Mouse (Mus musculus) C2C12 (cell line): ENCODE measurements around the gene Pfn2. TPM values are rescaled to one million over a fixed set of nuclear protein-coding genes. Genes with fewer than 3 reads are reported as not detected.
"Not testable (repeated sequence)": the region's sequence is repeated elsewhere in the genome, so short reads cannot be mapped to it uniquely, and the experiment has no call there.

Experiments
- H3K27me3 ChIP-seq: one replicate; pipeline ENCODE4 v1.6.1; 2011; ENCODE audit not compliant: control insufficient read depth, insufficient read depth, insufficient read length
- H3K36me3 ChIP-seq: one replicate; pipeline ENCODE4 v1.6.1; 2011; ENCODE audit not compliant: control insufficient read depth, insufficient read depth
- H3K4me3 ChIP-seq: one replicate; pipeline ENCODE4 v1.5.1; 2011; ENCODE audit warnings: mild to moderate bottlenecking, control low read depth; ENCODE audit not compliant: poor library complexity, insufficient read depth, severe bottlenecking
- H3K79me2 ChIP-seq: one replicate; pipeline ENCODE4 v1.6.1; 2011; ENCODE audit not compliant: control insufficient read depth, insufficient read depth
- H3K79me3 ChIP-seq: one replicate; pipeline ENCODE4 v1.6.1; 2011; ENCODE audit warnings: low read depth, control low read depth
- H3ac ChIP-seq: one replicate; pipeline ENCODE3; 2011; ENCODE audit warnings: low read depth; ENCODE audit not compliant: control insufficient read depth, insufficient read length
- CEBPB ChIP-seq: IDR thresholded peaks from one replicate; pipeline ENCODE4 v1.6.1; 2011; ENCODE audit warnings: low read depth, mild to moderate bottlenecking, control low read depth, moderate library complexity
- CTCF ChIP-seq: IDR thresholded peaks from one replicate; pipeline ENCODE4 v1.5.1; 2011; ENCODE audit not compliant: control insufficient read depth, insufficient read depth, insufficient read length
- FOSL1 ChIP-seq: IDR thresholded peaks from one replicate; pipeline ENCODE4 v1.8.0; 2011; ENCODE audit warnings: mild to moderate bottlenecking, low read length; ENCODE audit not compliant: poor library complexity, insufficient read depth, severe bottlenecking
- MAX ChIP-seq: IDR thresholded peaks from one replicate; pipeline ENCODE4 v1.6.1; 2011; ENCODE audit warnings: mild to moderate bottlenecking, control low read depth
- MYOD1 ChIP-seq: IDR thresholded peaks from one replicate; pipeline ENCODE4 v1.6.1; 2011; ENCODE audit warnings: low read depth; ENCODE audit not compliant: control insufficient read depth, insufficient read length
- MYOG ChIP-seq: IDR thresholded peaks from one replicate; pipeline ENCODE4 v1.6.1; 2011; ENCODE audit not compliant: control insufficient read depth, insufficient read length; ENCODE audit errors: extremely low read depth
- USF1 ChIP-seq: IDR thresholded peaks from one replicate; pipeline ENCODE4 v1.6.1; 2011; ENCODE audit warnings: low read depth, mild to moderate bottlenecking, control low read depth, moderate library complexity
- polyA plus RNA-seq: library from polyadenylated mRNA; unstranded; fragments of >200 nt; fragmentation: generic; extraction: Trizol; gene quantifications from one replicate; pipeline ENCODE4 v1.2.1, GENCODE M21; 2012; ENCODE audit warnings: missing spikeins

The Pfn2 gene
- polyA plus RNA-seq, 1 experiment, result 3.9 TPM

GRCm38 (mm10) chr3:57843775-57844174, 4.1 kb downstream of the Pfn2 start:
- Histone ChIP-seq H3K4me3 (no peak overlapping the region), H3K79me2 (no peaks in the 10 kb centered on the region), H3ac (no peak overlapping the region), H3K27me3 (no peaks in the 10 kb centered on the region), H3K79me3 (no peaks in the 10 kb centered on the region), H3K36me3 (no peaks in the 10 kb centered on the region)
- TF ChIP-seq MYOG (no peak), CEBPB (no peak), CTCF (no peak), USF1 (no peak), FOSL1 (no peak), MAX (no peak), MYOD1 (no peak)

GRCm38 (mm10) chr3:57836911-57837310, 11.0 kb downstream of the Pfn2 start:
- Histone ChIP-seq H3K36me3 (peaks cover 11% of the 10 kb centered on the region), H3K79me3 (no peaks in the 10 kb centered on the region), H3ac (no peak overlapping the region), H3K79me2 (no peaks in the 10 kb centered on the region), H3K27me3 (no peaks in the 10 kb centered on the region), H3K4me3 (no peak overlapping the region)
- TF ChIP-seq MYOD1, result no peak
- TF ChIP-seq MAX, result no peak
- no peak for TF ChIP-seq MYOG
- TF ChIP-seq CTCF, result no peak
- no peak for TF ChIP-seq USF1
- TF ChIP-seq CEBPB, result no peak
- no peak for TF ChIP-seq FOSL1

- peaks cover 11% of the 10 kb centered on the region for H3K36me3 ChIP-seq
- no peak overlapping the region for H3K4me3 ChIP-seq
- no peaks in the 10 kb centered on the region for H3K79me2 ChIP-seq
- H3K27me3 ChIP-seq, result no peaks in the 10 kb centered on the region
- H3ac ChIP-seq, result no peak overlapping the region
- TF ChIP-seq USF1 (no peak), FOSL1 (no peak), CTCF (no peak), CEBPB (no peak), MAX (no peak), MYOD1 (no peak), MYOG (no peak)
- H3K79me3 ChIP-seq, result no peaks in the 10 kb centered on the region
Measured at GRCm38 (mm10) chr3:57833585-57833984, 14.3 kb downstream of the Pfn2 start.

- H3K4me3 ChIP-seq, result no peak overlapping the region
- H3K79me2 ChIP-seq, result no peaks in the 10 kb centered on the region
- H3K79me3 ChIP-seq, result no peaks in the 10 kb centered on the region
- peaks cover 6% of the 10 kb centered on the region for H3K36me3 ChIP-seq
- TF ChIP-seq USF1 (no peak), MYOD1 (no peak), MYOG (no peak), FOSL1 (no peak), CTCF (no peak), MAX (no peak), CEBPB (no peak)
- H3ac ChIP-seq, result no peak overlapping the region
- H3K27me3 ChIP-seq, result no peaks in the 10 kb centered on the region
Measured at GRCm38 (mm10) chr3:57825866-57826265, 22.0 kb downstream of the Pfn2 start.

- no peak overlapping the region for H3K4me3 ChIP-seq
- no peak overlapping the region for H3ac ChIP-seq
- no peak for TF ChIP-seq MAX
- TF ChIP-seq MYOG, result no peak
- no peak for TF ChIP-seq CTCF
- TF ChIP-seq USF1, result no peak
- TF ChIP-seq CEBPB, result no peak
- no peak for TF ChIP-seq FOSL1
- no peak for TF ChIP-seq MYOD1
- H3K27me3 ChIP-seq, result no peaks in the 10 kb centered on the region
- no peaks in the 10 kb centered on the region for H3K36me3 ChIP-seq
- no peaks in the 10 kb centered on the region for H3K79me2 ChIP-seq
- no peaks in the 10 kb centered on the region for H3K79me3 ChIP-seq
Measured at GRCm38 (mm10) chr3:57815447-57815846, 32.4 kb downstream of the Pfn2 start.

GRCm38 (mm10) chr3:57795071-57795470, 52.8 kb downstream of the Pfn2 start:
- H3ac ChIP-seq, H3K79me2 ChIP-seq, H3K4me3 ChIP-seq, H3K36me3 ChIP-seq, H3K79me3 ChIP-seq, H3K27me3 ChIP-seq: not testable (repeated sequence)

Other genes with a start within 250 kb of the Pfn2 start
- 52.9 TPM for gene Commd2, start 196.4 kb downstream of the Pfn2 start, polyA plus RNA-seq
- not detected for gene Ankub1, start 155.3 kb downstream of the Pfn2 start, polyA plus RNA-seq
- 7.4 TPM for gene Rnf13, start 112.0 kb downstream of the Pfn2 start, polyA plus RNA-seq